Mouse (Mus musculus): ENCODE data around the gene Ly86. TPM values are rescaled to one million over a fixed set of nuclear protein-coding genes. Genes with fewer than 3 reads are reported as not detected.

The Ly86 gene
- polyA plus RNA-seq, 1 experiment from 2014 or later, result 19.1 TPM

DNA sequence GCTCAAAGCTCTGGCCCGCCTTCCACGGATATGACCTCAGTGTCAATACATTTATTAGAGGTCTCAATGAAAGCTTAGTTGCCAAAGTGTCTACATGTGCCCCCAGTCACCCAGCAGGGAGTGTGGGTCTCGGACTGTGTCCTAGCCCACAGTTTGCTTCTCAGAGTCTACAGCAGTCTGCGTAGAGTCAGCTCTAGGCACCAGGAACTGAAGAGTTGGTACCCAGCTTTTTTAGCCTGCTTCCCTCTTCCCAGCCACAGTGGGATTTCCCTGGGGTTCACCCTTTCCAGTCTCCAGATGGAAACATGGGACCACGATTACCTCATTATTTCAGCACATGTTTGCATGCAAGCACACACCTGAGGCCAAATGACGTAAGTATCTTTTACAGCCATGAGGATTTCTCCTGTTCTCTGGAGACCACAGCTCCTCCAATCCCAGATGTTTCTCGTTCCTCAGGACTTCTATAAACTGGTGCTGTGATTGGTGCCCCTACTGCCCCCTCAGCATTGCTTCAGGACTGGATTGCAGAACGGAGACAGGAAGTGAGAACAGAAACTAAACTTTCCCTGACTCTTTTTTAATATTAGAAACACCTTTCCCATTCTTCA lies 84.8 kb downstream of the Ly86 start:
- Histone ChIP-seq H3K27me3 (ENCODE audit: insufficient read depth, low read length) (no peaks in the 10 kb centered on the region), H3K4me3 (ENCODE audit: low read depth, low read length) (no peak overlapping the region), H3K9me3 (ENCODE audit: low read length) (no peaks in the 10 kb centered on the region), H3K4me2 (ENCODE audit: low read depth, low read length) (no peak overlapping the region), H3K27ac (ENCODE audit: low read depth) (no peak overlapping the region), H3K4me1 (ENCODE audit: insufficient read depth) (peaks cover 4% of the 10 kb centered on the region), H3K36me3 (replicated peaks; ENCODE audit: insufficient read depth, low read length) (no peaks in the 10 kb centered on the region), H3K9ac (replicated peaks) (no peak overlapping the region)
- ATAC-seq, result no peak
- 69% methylated on average over 8 of the region's 8 CpGs for WGBS (ENCODE audit: insufficient replicate concordance)
- no peak for DNase-seq
- TF ChIP-seq CTCF (IDR thresholded peaks at IDR 0.05; ENCODE audit: low read depth) (no peak), EP300 (IDR thresholded peaks at IDR 0.05; ENCODE audit: low read depth) (no peak)

- H3K4me1 ChIP-seq (ENCODE audit: insufficient read depth), result peaks cover 4% of the 10 kb centered on the region
- TF ChIP-seq CTCF (IDR thresholded peaks at IDR 0.05; ENCODE audit: low read depth) (no peak), EP300 (IDR thresholded peaks at IDR 0.05; ENCODE audit: low read depth) (no peak)
- no peak overlapping the region for H3K4me2 ChIP-seq (ENCODE audit: low read depth, low read length)
- H3K9me3 ChIP-seq (ENCODE audit: low read length), result no peaks in the 10 kb centered on the region
- H3K27ac ChIP-seq (ENCODE audit: low read depth), result no peak overlapping the region
- no peak overlapping the region for H3K4me3 ChIP-seq (ENCODE audit: low read depth, low read length)
- ATAC-seq (no peak), DNase-seq (no peak)
- WGBS (ENCODE audit: insufficient replicate concordance), result 83% methylated on average over 2 of the region's 2 CpGs
- no peaks in the 10 kb centered on the region for H3K27me3 ChIP-seq (ENCODE audit: insufficient read depth, low read length)
- no peak overlapping the region for H3K9ac ChIP-seq (replicated peaks)
- H3K36me3 ChIP-seq (replicated peaks; ENCODE audit: insufficient read depth, low read length), result no peaks in the 10 kb centered on the region
These were observed 86.7 kb downstream of the Ly86 start for GRCm38 (mm10) chr13:37431707-37432106.

DNA sequence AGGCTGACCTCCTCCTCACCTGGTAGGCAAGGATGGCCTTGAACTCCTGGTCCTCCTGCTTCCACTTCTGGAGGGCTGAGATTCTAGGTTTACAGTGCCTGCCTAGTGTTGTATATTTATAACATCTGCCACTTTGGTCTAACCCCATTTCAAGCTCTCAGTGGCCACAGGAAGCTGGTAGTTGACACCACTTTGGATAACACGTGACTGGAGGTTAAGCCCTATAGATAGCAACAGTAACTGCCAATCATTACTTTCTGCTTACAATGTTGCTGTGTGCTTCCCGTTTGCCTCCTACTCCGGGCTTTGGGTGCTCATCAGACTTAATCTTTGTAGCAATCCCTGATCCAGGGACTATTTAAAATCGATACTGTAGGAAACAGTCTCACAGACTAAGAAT lies 87.6 kb downstream of the Ly86 start:
- no peak overlapping the region for H3K4me3 ChIP-seq (ENCODE audit: low read depth, low read length)
- WGBS (ENCODE audit: insufficient replicate concordance), result 12% methylated on average over 4 of the region's 4 CpGs
- H3K4me2 ChIP-seq (ENCODE audit: low read depth, low read length), result no peak overlapping the region
- H3K36me3 ChIP-seq (replicated peaks; ENCODE audit: insufficient read depth, low read length), result no peaks in the 10 kb centered on the region
- no peak overlapping the region for H3K9ac ChIP-seq (replicated peaks)
- ATAC-seq (no peak), DNase-seq (no peak)
- H3K4me1 ChIP-seq (ENCODE audit: insufficient read depth), result peaks cover 4% of the 10 kb centered on the region
- no peaks in the 10 kb centered on the region for H3K9me3 ChIP-seq (ENCODE audit: low read length)
- H3K27me3 ChIP-seq (ENCODE audit: insufficient read depth, low read length), result no peaks in the 10 kb centered on the region
- TF ChIP-seq CTCF (IDR thresholded peaks at IDR 0.05; ENCODE audit: low read depth) (no peak), EP300 (IDR thresholded peaks at IDR 0.05; ENCODE audit: low read depth) (no peak)
- no peak overlapping the region for H3K27ac ChIP-seq (ENCODE audit: low read depth)

GRCm38 (mm10) chr13:37433142-37433541 lies 88.1 kb downstream of the Ly86 start:
- Histone ChIP-seq H3K4me2 (ENCODE audit: low read depth, low read length) (no peak overlapping the region), H3K36me3 (replicated peaks; ENCODE audit: insufficient read depth, low read length) (no peaks in the 10 kb centered on the region), H3K27me3 (ENCODE audit: insufficient read depth, low read length) (no peaks in the 10 kb centered on the region), H3K4me3 (ENCODE audit: low read depth, low read length) (no peak overlapping the region), H3K4me1 (ENCODE audit: insufficient read depth) (peaks cover 4% of the 10 kb centered on the region), H3K9me3 (ENCODE audit: low read length) (no peaks in the 10 kb centered on the region), H3K9ac (replicated peaks) (no peak overlapping the region), H3K27ac (ENCODE audit: low read depth) (no peak overlapping the region)
- whole genome bisulfite sequencing (ENCODE audit: insufficient replicate concordance), result 29% methylated on average over 3 of the region's 3 CpGs
- no peak for ATAC-seq
- no peak for DNase-seq
- TF ChIP-seq EP300 (IDR thresholded peaks at IDR 0.05; ENCODE audit: low read depth) (no peak), CTCF (IDR thresholded peaks at IDR 0.05; ENCODE audit: low read depth) (no peak)

GRCm38 (mm10) chr13:37433730-37434129 lies 88.7 kb downstream of the Ly86 start:
- peak; percentile 8; the same call in 1 of the 2 replicates for ATAC-seq
- H3K4me2 ChIP-seq (ENCODE audit: low read depth, low read length), result no peak overlapping the region
- WGBS (ENCODE audit: insufficient replicate concordance), result 12% methylated on average over 3 of the region's 3 CpGs

DNA sequence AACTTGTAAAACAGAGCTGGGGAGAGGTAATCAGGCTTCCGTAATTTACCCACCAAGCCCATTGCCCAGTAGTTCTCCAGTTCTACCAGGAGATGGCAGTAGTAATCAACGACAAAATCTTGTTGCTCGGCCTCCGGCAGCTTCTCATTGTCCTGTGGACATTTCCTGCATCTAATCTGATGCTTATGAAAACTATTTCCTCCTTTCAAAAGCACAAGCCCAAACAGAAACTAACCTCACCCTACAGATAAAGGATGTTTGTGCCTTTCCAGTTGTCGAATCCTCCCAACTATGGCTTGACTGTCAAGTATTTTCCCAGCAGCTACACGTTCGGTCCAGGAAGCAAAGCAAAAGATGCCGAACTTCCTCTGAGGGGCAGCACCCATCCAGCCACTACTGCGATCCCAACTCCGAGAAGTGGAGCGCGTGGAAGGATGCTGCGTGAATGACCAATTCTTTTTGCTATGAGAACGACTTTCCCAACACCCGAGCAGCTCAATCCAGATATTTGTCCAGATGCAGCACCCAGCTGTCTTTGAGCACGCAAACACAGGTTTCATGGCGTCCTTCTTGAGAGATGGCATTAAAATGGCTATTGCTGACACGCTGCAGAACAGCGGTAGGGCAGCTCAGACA lies 89.2 kb downstream of the Ly86 start:
- Histone ChIP-seq H3K27me3 (ENCODE audit: insufficient read depth, low read length) (no peaks in the 10 kb centered on the region), H3K4me3 (ENCODE audit: low read depth, low read length) (peak overlapping the region; percentile 41), H3K4me2 (ENCODE audit: low read depth, low read length) (peak overlapping the region; percentile 74), H3K27ac (ENCODE audit: low read depth) (peak overlapping the region; percentile 42; the same call in 1 of the 2 replicates), H3K9ac (replicated peaks) (no peak overlapping the region; the same call in 1 of the 2 replicates), H3K4me1 (ENCODE audit: insufficient read depth) (peaks cover 4% of the 10 kb centered on the region), H3K9me3 (ENCODE audit: low read length) (no peaks in the 10 kb centered on the region), H3K36me3 (replicated peaks; ENCODE audit: insufficient read depth, low read length) (no peaks in the 10 kb centered on the region)
- 2% methylated on average over 19 of the region's 19 CpGs for WGBS (ENCODE audit: insufficient replicate concordance)
- TF ChIP-seq CTCF (IDR thresholded peaks at IDR 0.05; ENCODE audit: low read depth), result peak; percentile 81
- TF ChIP-seq EP300 (IDR thresholded peaks at IDR 0.05; ENCODE audit: low read depth), result no peak; the same call in 1 of the 2 replicates
- peak; percentile 68 for ATAC-seq
- peak; percentile 52 for DNase-seq

More at GRCm38 (mm10) chr13:37433730-37434129, 88.7 kb downstream of the Ly86 start:
- no peak for TF ChIP-seq CTCF (IDR thresholded peaks at IDR 0.05; ENCODE audit: low read depth)
- TF ChIP-seq EP300 (IDR thresholded peaks at IDR 0.05; ENCODE audit: low read depth), result no peak
- Histone ChIP-seq H3K4me3 (ENCODE audit: low read depth, low read length) (no peak overlapping the region), H3K27ac (ENCODE audit: low read depth) (no peak overlapping the region), H3K4me1 (ENCODE audit: insufficient read depth) (peaks cover 4% of the 10 kb centered on the region), H3K9me3 (ENCODE audit: low read length) (no peaks in the 10 kb centered on the region), H3K36me3 (replicated peaks; ENCODE audit: insufficient read depth, low read length) (no peaks in the 10 kb centered on the region), H3K9ac (replicated peaks) (no peak overlapping the region), H3K27me3 (ENCODE audit: insufficient read depth, low read length) (no peaks in the 10 kb centered on the region)
- no peak for DNase-seq
